Mouse (Mus musculus): Measurements from ENCODE around the gene Vps37c.

- TF ChIP-seq GATA1 (IDR thresholded peaks at IDR 0.05; ENCODE audit: borderline replicate concordance, low read length): no peak
- TF ChIP-seq FLI1 (IDR thresholded peaks at IDR 0.05; ENCODE audit: low read length): no peak
Measured at GRCm38 (mm10) chr19:10713551-10713950, 25.0 kb downstream of the Vps37c start.

All from megakaryocyte, embryonic 14.5 days (primary cell).